Mouse (Mus musculus) forelimb bud, embryonic 11.5 days (tissue): ENCODE measurements around the gene Dmrta2.

Experiments
- DNase-seq: peaks from one replicate; pipeline ENCODE4 v3.0.0-alpha.2; 2012; ENCODE audit warnings: low read depth, low spot score

Dmrta2 gene

GRCm38 (mm10) chr4:109977148-109978067 lies at the start of gene Dmrta2:
Dmrta2 (plus strand) TSS chr4:109978053.
- peak; percentile 65 for DNase-seq

GRCm38 (mm10) chr4:109929058-109929457 lies 48.8 kb upstream of the Dmrta2 start:
- DNase-seq, result no peak

- peak; percentile 2 for DNase-seq
These were observed 47.4 kb upstream of the Dmrta2 start for GRCm38 (mm10) chr4:109930445-109930844.

GRCm38 (mm10) chr4:109930935-109931334 lies 46.9 kb upstream of the Dmrta2 start:
- DNase-seq, result no peak

GRCm38 (mm10) chr4:109936557-109936956 lies 41.3 kb upstream of the Dmrta2 start:
- DNase-seq, result no peak

GRCm38 (mm10) chr4:109939291-109939690 lies 38.6 kb upstream of the Dmrta2 start:
- DNase-seq, result no peak

- no peak for DNase-seq
These were observed 32.3 kb upstream of the Dmrta2 start for GRCm38 (mm10) chr4:109945554-109945953.

GRCm38 (mm10) chr4:109949307-109949706 lies 28.5 kb upstream of the Dmrta2 start:
- DNase-seq, result no peak

- no peak for DNase-seq
These were observed 24.3 kb upstream of the Dmrta2 start for GRCm38 (mm10) chr4:109953509-109953908.

GRCm38 (mm10) chr4:109960201-109960935 lies 17.5 kb upstream of the Dmrta2 start:
- DNase-seq, result no peak

- DNase-seq, result no peak
These were observed 14.1 kb upstream of the Dmrta2 start for GRCm38 (mm10) chr4:109963570-109964279.

GRCm38 (mm10) chr4:109969561-109969960 lies 8.3 kb upstream of the Dmrta2 start:
- DNase-seq, result no peak

GRCm38 (mm10) chr4:109973991-109974654 lies 3.7 kb upstream of the Dmrta2 start:
- DNase-seq, result no peak

- no peak for DNase-seq
These were observed 3.0 kb upstream of the Dmrta2 start for GRCm38 (mm10) chr4:109974655-109975380.

- DNase-seq, result peak; percentile 11
These were observed 2.2 kb upstream of the Dmrta2 start for GRCm38 (mm10) chr4:109975381-109976240.

GRCm38 (mm10) chr4:109976273-109977147 lies 1.3 kb upstream of the Dmrta2 start:
- DNase-seq, result peak; percentile 28

- DNase-seq, result peak; percentile 26
These were observed 410 bp downstream of the Dmrta2 start for GRCm38 (mm10) chr4:109978068-109978857.

GRCm38 (mm10) chr4:109978858-109979340 lies 1.0 kb downstream of the Dmrta2 start:
- peak; percentile 13 for DNase-seq
